Mouse (Mus musculus) lung, postnatal 0 days (tissue): ENCODE results near the gene Kpna3. TPM values are rescaled to one million over a fixed set of nuclear protein-coding genes. Genes with fewer than 3 reads are reported as not detected.

Experiments used
- ATAC-seq: fragments of 200-750 bp; cut with Nextera tagmentation; 2 replicates; pipeline ENCODE4 v1.8.0; 2017; ENCODE audit warnings: moderate library complexity
- DNase-seq: peaks from one replicate; pipeline ENCODE4 v3.0.0-alpha.2; 2016; ENCODE audit warnings: low spot score
- H3K27ac ChIP-seq: fragments of 300-500 bp; sonication (generic); 2 replicates; pipeline ENCODE4 v1.5.1; 2014; ENCODE audit warnings: antibody characterized with exemption, mild to moderate bottlenecking, low read length, mixed read lengths
- H3K27me3 ChIP-seq: fragments of 300-500 bp; sonication (generic); replicated peaks from 2 replicates; pipeline ENCODE4 v1.6.1; 2014; ENCODE audit warnings: low read length, mixed read lengths; ENCODE audit not compliant: insufficient read depth
- H3K36me3 ChIP-seq: fragments of 300-500 bp; sonication (generic); 2 replicates; pipeline ENCODE4 v1.6.1; 2014; ENCODE audit warnings: low read length, mixed read lengths; ENCODE audit not compliant: insufficient read depth
- H3K4me1 ChIP-seq: fragments of 300-500 bp; sonication (generic); 2 replicates; pipeline ENCODE4 v1.6.1; 2014; ENCODE audit warnings: antibody characterized with exemption, low read depth, low read length, mixed read lengths; ENCODE audit not compliant: insufficient read depth
- H3K4me2 ChIP-seq: fragments of 300-500 bp; sonication (generic); replicated peaks from 2 replicates; pipeline ENCODE4 v1.6.1; 2014; ENCODE audit warnings: low read depth, mild to moderate bottlenecking, low read length, moderate library complexity, mixed read lengths
- H3K4me3 ChIP-seq: fragments of 300-500 bp; sonication (generic); 2 replicates; pipeline ENCODE4 v1.5.1; 2014; ENCODE audit warnings: low read depth, low read length
- H3K9ac ChIP-seq: fragments of 300-500 bp; sonication (generic); replicated peaks from 2 replicates; pipeline ENCODE4 v1.6.1; 2014; ENCODE audit warnings: low read depth, mild to moderate bottlenecking
- H3K9me3 ChIP-seq: fragments of 300-500 bp; sonication (generic); 2 replicates; pipeline ENCODE4 v1.6.1; 2016; ENCODE audit warnings: low read length, mixed read lengths
- CTCF ChIP-seq: IDR thresholded peaks from 2 replicates; pipeline ENCODE4 v1.5.1; 2016; ENCODE audit warnings: antibody characterized with exemption, mild to moderate bottlenecking
- EP300 ChIP-seq: IDR thresholded peaks from 2 replicates; pipeline ENCODE4 v1.6.1; 2016; ENCODE audit warnings: antibody characterized with exemption, mild to moderate bottlenecking, control low read depth
- WGBS: fragments of 180-500 bp; shearing (Covaris S2); extraction: QIAGEN DNeasy Blood & Tissue Kit; methylation state at CpG from one replicate; pipeline ENCODE4 v1.1.7; 2014; 5-methylcytosine and 5-hydroxymethylcytosine counted together
- polyA plus RNA-seq: library from polyadenylated mRNA; unstranded; fragments of >200 nt; fragmentation: Nextera tagmentation; extraction: Ambion mirVana; gene quantifications from 2 replicates; pipeline ENCODE4 v1.2.1, GENCODE M21; 2015

The Kpna3 gene
- polyA plus RNA-seq, 1 experiment from 2014 or later, result 14.8 TPM

DNA sequence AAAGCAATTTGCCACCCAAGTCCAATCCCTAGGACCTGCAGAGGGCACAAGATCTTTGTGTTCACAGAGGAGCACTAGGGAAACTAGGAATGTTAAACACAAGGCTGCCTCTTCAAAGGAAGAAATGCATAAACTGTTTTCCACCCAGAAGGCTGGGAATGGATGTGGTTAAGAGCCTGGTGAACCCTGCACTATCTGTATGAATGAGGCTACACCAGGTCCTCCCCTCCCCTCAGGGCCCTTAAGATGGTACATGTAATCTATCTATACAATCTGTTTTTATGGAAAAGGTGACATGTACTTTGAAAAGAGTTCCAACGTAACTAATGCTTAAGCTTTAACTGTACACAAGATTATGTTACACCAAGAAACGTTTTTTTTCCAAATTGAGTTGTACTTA lies 29.7 kb downstream of the Kpna3 start:
- Histone ChIP-seq H3K27me3 (no peaks in the 10 kb centered on the region), H3K4me2 (no peak overlapping the region), H3K36me3 (no peaks in the 10 kb centered on the region), H3K27ac (no peak overlapping the region), H3K4me1 (0 out of 2 replicates have a peak, but pooled peaks cover 3% of the 10 kb centered on the region), H3K9ac (no peak overlapping the region), H3K4me3 (no peak overlapping the region), H3K9me3 (no peaks in the 10 kb centered on the region)
- DNase-seq, result no peak
- WGBS, result 41% methylated on average over 2 of the region's 2 CpGs
- no peak for TF ChIP-seq EP300
- TF ChIP-seq CTCF, result no peak
- no peak for ATAC-seq

DNA sequence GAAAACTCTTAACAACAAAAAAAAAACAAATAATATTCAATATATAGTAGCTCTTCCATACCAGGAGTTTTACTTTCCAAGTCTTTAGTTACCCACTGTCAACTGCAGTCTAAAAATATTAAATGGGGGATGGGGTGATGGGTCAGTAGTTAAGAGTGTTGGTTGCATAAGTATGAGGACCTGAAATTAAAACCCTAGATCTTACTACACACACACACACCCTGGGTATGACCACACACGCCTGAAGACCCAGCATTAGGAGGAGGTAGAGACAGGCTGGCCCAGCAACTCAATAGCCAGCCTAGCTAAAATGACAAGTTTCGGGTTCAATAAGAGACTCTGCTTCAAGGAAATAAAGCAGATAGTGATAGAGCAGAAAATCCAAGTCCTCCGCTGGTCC lies 32.6 kb downstream of the Kpna3 start:
- H3K27me3 ChIP-seq, result no peaks in the 10 kb centered on the region
- 94% methylated on average over 3 of the region's 3 CpGs for WGBS
- no peak for TF ChIP-seq CTCF
- TF ChIP-seq EP300, result no peak
- H3K9ac ChIP-seq, result no peak overlapping the region
- no peaks in the 10 kb centered on the region for H3K36me3 ChIP-seq
- 0 out of 2 replicates have a peak, but pooled peaks cover 3% of the 10 kb centered on the region for H3K4me1 ChIP-seq
- no peak overlapping the region for H3K27ac ChIP-seq
- H3K9me3 ChIP-seq, result no peaks in the 10 kb centered on the region
- no peak overlapping the region for H3K4me3 ChIP-seq
- ATAC-seq (no peak), DNase-seq (no peak)
- no peak overlapping the region for H3K4me2 ChIP-seq

DNA sequence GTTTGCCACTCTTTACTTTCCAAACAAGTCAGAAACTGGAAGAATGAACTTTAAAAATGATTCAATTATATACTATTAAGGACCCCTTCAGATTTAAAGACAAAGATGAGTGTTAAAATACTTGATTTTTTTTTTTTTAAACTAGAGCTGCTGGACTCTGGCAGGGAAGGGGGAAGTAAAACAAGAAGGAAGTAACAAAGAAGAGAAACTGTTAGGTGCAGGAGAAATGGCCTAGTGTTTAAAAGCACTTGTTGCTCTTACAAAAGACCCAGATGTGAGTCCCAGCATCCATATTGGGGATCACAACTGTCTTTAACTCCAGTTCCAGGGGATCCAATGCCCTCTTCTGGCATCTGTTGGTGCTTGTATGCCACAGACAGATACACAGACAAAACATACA lies 33.9 kb downstream of the Kpna3 start:
- TF ChIP-seq EP300 (no peak), CTCF (no peak)
- DNase-seq, result no peak
- no peaks in the 10 kb centered on the region for H3K36me3 ChIP-seq
- no peak for ATAC-seq
- H3K9me3 ChIP-seq, result no peaks in the 10 kb centered on the region
- H3K4me2 ChIP-seq, result no peak overlapping the region
- H3K4me1 ChIP-seq, result 0 out of 2 replicates have a peak, but pooled peaks cover 3% of the 10 kb centered on the region
- H3K9ac ChIP-seq, result no peak overlapping the region
- H3K27ac ChIP-seq, result no peak overlapping the region
- no peaks in the 10 kb centered on the region for H3K27me3 ChIP-seq
- H3K4me3 ChIP-seq, result no peak overlapping the region

DNA sequence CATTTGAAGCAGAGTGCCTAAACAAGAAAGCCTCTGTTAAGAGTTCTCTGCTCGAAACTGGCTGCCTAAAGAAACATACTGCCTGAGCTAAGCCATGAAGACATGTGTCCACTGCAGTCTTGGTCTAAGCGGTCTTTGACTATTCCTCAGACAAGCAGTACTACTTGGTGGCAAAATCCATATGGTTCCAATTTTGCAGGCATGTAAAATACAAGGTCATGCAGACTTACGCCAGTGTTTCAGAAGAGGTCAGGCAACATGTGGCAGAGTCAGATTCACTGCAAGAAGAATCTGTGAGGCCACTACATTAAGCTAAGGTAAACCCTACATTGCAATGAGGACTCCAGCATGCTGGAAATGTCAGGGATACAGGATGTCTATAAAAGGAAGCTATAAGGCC lies 34.7 kb downstream of the Kpna3 start:
- DNase-seq (no peak), ATAC-seq (no peak)
- no peak overlapping the region for H3K9ac ChIP-seq
- WGBS, result 88% methylated on average over 3 of the region's 3 CpGs
- no peaks in the 10 kb centered on the region for H3K9me3 ChIP-seq
- H3K4me2 ChIP-seq, result no peak overlapping the region
- H3K27me3 ChIP-seq, result no peaks in the 10 kb centered on the region
- no peaks in the 10 kb centered on the region for H3K36me3 ChIP-seq
- H3K27ac ChIP-seq, result no peak overlapping the region
- H3K4me1 ChIP-seq, result no peaks in the 10 kb centered on the region
- no peak for TF ChIP-seq EP300
- TF ChIP-seq CTCF, result no peak
- no peak overlapping the region for H3K4me3 ChIP-seq

DNA sequence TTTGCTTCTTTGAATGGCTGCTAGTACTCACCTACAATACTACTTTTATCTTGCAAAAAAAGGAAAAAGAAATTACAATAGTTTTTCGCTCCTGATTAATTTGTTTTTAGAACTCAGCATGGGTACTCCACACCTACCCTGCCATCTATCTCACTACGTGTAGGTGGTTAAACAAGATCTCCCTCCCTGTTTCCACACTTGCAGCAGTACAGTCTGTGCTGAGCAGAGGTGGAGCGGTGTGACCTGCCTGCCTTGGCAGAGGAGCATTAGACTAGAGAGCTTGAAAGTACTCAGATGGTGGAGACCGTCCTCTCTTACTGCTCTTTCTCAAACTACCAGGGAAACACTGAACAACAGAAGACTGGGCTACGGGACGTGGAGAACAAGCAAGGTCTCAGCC lies 44.9 kb downstream of the Kpna3 start:
- H3K9me3 ChIP-seq, result no peaks in the 10 kb centered on the region
- H3K36me3 ChIP-seq, result no peaks in the 10 kb centered on the region
- TF ChIP-seq EP300 (no peak), CTCF (no peak)
- no peak for ATAC-seq
- no peaks in the 10 kb centered on the region for H3K27me3 ChIP-seq
- H3K4me2 ChIP-seq, result no peak overlapping the region
- H3K27ac ChIP-seq, result no peak overlapping the region
- no peaks in the 10 kb centered on the region for H3K4me1 ChIP-seq
- 76% methylated on average over 6 of the region's 6 CpGs for WGBS
- H3K4me3 ChIP-seq, result no peak overlapping the region
- H3K9ac ChIP-seq, result no peak overlapping the region
- no peak for DNase-seq

DNA sequence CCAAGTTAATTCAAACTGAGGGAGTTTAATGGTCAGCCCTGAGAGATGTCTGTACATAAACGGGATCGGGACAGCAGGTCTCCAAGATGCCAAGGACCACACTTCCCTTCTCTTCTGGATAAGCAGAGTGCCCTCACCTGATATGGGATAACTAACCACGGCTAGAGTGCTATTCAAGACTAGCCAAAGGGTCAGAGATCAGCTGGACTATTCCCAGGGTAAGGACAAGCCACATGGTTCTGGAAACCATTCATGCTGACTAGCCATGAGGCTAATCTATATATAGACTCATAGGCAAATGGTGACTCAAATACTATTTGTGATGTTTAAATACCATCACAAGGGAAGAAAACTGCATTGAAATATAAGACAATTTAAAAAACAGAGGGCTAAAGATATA lies 49.1 kb downstream of the Kpna3 start:
- 83% methylated on average over 3 of the region's 3 CpGs for WGBS
- TF ChIP-seq CTCF (no peak), EP300 (no peak)
- Histone ChIP-seq H3K4me2 (no peak overlapping the region), H3K27ac (no peak overlapping the region), H3K27me3 (no peaks in the 10 kb centered on the region), H3K4me3 (no peak overlapping the region), H3K9me3 (no peaks in the 10 kb centered on the region), H3K36me3 (0 out of 2 replicates have a peak, but pooled peaks cover 3% of the 10 kb centered on the region), H3K4me1 (no peaks in the 10 kb centered on the region), H3K9ac (no peak overlapping the region)
- no peak for ATAC-seq
- DNase-seq, result no peak

DNA sequence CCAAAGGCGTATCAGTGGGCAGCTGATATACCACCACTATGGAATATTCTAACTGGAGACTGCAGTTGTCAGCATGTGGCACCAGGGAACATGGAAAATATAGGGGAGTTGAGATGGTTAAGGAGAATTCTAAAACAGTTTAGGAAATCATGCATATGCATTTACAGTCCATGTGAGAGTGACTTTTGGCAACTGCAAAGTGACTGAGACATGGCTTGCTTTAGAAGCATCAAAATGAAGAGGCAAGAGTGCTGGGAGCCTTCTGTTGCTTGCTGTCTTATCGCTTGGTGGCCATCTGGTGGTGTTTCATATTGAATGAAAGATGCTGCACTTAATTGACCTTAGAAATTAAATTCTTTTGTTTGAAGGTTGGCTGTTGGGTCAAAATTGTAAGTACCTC lies 72.4 kb downstream of the Kpna3 start:
- peaks cover 14% of the 10 kb centered on the region; the same call in 1 of the 2 replicates for H3K36me3 ChIP-seq
- no peaks in the 10 kb centered on the region for H3K27me3 ChIP-seq
- no peak for TF ChIP-seq EP300
- TF ChIP-seq CTCF, result no peak
- no peaks in the 10 kb centered on the region for H3K9me3 ChIP-seq
- H3K9ac ChIP-seq, result no peak overlapping the region
- H3K27ac ChIP-seq, result no peak overlapping the region
- no peak for ATAC-seq
- no peak overlapping the region for H3K4me3 ChIP-seq
- 97% methylated on average over 2 of the region's 2 CpGs for WGBS
- no peaks in the 10 kb centered on the region for H3K4me1 ChIP-seq
- DNase-seq, result no peak
- H3K4me2 ChIP-seq, result no peak overlapping the region
